Mouse (Mus musculus) frontal cortex, postnatal 25 days (tissue): ENCODE results near the gene Pdzd7.
A peak's percentile ranks its signal among the peaks of the same experiment; 100 is the strongest.
"Not testable (repeated sequence)": the region's sequence is repeated elsewhere in the genome, so short reads cannot be mapped to it uniquely, and the experiment has no call there.

Experiments
- DNase-seq, 2 experiments: peaks; one replicate each; pipeline ENCODE4 v3.0.0; 2022; ENCODE audit warnings: low spot score in 2 of 2

Gene Pdzd7

DNA sequence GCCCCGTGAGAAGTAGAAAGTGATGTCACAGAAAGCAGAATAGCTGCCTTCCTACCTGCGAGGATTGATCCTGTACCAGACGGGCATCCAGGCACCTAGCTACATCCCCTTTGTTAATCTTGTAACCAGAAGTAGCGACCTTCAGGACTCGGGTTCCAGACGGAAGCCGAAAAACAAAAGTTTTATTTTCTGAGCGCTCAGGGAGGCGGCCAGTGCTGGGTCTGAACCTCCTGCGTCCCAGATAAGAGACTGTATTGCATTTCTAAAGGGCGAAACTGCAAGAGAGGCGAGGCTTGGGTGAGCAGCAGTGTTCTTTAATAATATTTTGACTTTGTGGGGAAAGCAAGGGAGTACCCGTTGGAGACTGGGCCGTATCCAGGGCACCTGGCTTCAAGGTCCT lies 13.3 kb upstream of the Pdzd7 start:
- DNase-seq: no peak

GRCm38 (mm10) chr19:45058113-45058839 lies 12.8 kb upstream of the Pdzd7 start:
- peak; percentile 76 to 79 for DNase-seq

GRCm38 (mm10) chr19:45057724-45058112 lies 12.2 kb upstream of the Pdzd7 start:
- DNase-seq: no peak

GRCm38 (mm10) chr19:45056908-45057698 lies 11.6 kb upstream of the Pdzd7 start:
- no peak for DNase-seq

GRCm38 (mm10) chr19:45056364-45056763 lies 10.8 kb upstream of the Pdzd7 start:
- no peak for DNase-seq

DNA sequence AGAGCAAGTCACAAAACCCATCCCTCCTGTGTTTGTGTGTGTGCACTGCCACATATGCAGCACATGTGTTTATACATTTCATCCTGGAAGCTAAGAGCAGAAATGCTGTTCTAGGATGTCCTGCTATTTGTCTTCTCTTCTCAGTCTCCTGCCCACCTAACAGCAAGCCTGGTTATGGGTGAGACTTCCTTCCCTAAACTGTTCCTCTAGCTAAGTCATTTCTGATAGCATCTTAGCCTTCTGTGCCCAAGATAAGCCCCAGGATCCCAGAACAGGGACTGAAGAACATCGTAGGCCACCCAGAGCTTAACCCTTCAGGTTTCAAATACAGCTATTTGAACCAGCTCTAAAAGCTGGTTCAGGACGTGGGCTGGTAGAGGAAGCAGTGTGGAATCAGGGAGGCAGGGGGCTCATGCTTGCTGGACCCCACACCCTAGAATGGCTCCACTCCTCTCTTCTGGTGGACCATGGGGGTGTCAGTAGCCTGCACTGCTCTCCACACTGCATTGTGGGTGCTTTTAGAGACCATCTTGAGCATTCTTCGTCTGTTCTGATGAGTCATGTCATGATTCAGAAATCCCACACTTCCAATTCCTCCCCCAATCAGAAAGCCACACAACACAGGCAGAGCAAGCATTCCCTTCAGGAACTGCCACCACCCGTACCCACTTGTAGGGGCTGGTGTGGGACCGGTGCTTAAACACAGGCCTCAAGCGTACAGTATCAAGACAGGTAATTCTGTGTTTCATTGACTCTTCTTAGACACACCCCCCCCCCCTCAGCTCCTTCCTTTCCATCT lies 9.6 kb upstream of the Pdzd7 start:
- DNase-seq: no peak

DNA sequence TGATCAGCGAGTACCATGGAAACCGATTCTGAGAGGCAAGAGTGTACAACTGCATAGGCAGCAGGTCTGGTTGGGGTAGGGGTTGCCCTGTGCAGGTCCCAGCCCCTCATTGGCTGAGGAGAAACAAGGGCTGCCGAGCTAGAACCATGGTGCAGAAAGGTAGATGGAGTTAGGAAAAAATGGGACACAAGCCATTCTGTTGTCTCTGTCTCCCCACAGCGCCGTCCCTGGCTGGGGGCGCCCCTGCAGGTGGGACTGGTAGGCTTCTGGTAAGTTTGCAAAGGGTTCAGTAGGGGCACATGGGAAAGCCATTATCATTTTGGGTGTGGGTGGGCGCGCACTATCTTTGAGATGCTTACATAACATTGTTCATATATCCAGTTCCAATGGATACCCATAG lies 7.9 kb upstream of the Pdzd7 start:
- DNase-seq: no peak

GRCm38 (mm10) chr19:45049523-45049922 lies 4.0 kb upstream of the Pdzd7 start:
- no peak for DNase-seq

GRCm38 (mm10) chr19:45048644-45049365 lies 3.3 kb upstream of the Pdzd7 start:
- DNase-seq: no peak

DNA sequence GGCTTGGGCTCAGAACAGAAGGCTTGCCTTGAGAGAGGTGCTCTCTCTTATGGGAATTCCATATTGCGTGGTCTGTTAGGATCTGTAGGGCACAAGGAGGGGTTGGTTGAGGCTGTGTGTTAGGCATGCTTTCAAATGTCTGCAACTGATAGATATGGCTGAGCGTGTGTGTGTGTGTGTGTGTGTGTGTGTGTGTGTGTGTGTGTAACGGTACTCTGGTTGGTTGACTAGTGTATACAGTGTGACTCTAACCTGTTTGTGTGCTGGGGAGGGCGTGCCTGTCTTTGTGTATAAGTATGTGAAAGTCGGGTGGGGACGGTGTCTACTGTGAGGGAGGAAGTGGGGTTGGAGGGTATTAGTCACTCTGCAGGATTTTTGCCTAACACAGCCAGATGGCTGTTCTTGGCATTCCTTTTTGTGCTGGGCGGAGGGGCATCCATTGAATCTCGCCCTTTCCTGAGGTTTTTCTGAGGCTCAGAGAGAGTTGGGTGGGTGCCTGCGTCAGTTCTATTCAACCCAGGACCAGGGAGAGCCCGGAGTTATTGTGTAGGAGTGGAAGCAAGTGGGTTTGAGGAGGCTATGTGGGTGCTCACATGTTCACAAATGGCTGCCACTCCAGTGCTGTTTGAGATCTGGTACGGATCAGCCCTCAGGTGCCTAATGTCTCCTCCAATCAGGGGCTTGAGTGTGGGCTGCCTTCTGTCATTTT lies 2.6 kb upstream of the Pdzd7 start:
- peak; percentile 65 to 67 for DNase-seq

GRCm38 (mm10) chr19:45047417-45047934 lies 2.0 kb upstream of the Pdzd7 start, which contains the start of gene Sfxn3:
Gene Sfxn3, plus strand, starts transcription at chr19:45047503.
- DNase-seq: peak; percentile 88

GRCm38 (mm10) chr19:45046523-45047321 lies 1.2 kb upstream of the Pdzd7 start:
- DNase-seq: peak; percentile 80 to 83

DNA sequence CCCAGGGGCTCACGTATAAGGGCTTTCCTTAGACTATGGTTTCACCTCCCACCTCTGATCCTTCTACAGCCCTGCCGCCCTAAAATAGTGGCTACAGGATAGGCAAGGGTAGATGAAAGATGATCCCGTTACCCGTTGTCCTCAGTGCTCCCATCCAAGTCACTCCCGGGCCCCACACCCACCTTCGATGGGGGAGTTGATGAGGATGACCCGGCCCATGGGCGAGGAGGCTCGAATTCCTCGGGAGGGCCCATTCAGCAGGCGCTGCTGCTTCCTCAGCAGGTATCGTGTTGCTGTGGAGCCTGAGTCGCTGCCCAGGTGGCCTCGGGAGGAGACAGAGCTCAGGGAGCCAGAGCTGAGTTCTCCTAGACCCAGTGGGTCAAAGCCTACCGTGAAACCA lies 281 bp downstream of the Pdzd7 start:
- DNase-seq: no peak

DNA sequence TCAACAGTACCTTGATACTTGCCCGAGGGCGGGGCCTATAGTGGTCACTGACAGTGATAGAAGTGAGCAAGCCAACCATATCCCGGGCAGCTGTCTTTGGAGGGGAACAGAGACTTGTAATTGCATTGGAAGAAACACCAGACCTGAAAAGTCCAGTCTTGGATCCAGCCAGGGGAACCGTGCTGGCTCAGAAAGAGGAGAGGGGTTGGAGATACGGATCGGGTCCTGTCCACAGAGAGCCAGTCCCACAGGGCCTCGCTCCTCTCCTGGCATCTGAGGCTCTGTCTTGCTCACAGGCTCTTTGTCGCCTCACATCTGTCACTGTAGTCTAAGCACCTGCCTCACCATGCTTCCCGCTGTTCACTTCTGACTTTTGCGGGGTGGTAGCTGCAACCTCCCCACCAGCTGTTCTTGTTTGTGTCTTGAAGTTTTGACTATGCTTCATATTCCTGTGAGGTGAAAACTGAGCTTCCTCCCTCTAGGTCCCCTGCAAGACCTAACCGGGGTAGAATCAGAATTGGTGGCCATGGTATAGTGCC lies 1.1 kb downstream of the Pdzd7 start:
- DNase-seq: no peak

GRCm38 (mm10) chr19:45040214-45040613 lies 5.3 kb downstream of the Pdzd7 start:
- no peak for DNase-seq

DNA sequence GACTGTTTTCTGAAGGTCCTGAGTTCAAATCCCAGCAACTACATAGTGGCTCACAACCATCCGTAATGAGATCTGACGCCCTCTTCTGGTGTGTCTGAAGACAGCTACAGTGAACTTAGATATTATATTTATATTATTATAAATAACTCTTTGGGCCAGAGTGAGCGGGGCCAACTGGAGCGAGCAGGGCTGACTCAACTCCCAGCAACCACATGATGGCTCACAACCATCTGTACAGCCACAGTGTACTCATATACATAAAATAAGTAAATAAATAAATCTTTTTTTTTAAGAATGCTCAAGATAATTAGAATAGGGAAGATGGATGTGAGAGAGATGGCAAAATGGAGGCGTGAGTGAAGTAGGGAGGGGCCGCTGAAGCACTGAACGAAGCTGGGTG lies 7.3 kb downstream of the Pdzd7 start:
- DNase-seq: not testable (repeated sequence)

GRCm38 (mm10) chr19:45036867-45037266 lies 8.7 kb downstream of the Pdzd7 start:
- no peak for DNase-seq

DNA sequence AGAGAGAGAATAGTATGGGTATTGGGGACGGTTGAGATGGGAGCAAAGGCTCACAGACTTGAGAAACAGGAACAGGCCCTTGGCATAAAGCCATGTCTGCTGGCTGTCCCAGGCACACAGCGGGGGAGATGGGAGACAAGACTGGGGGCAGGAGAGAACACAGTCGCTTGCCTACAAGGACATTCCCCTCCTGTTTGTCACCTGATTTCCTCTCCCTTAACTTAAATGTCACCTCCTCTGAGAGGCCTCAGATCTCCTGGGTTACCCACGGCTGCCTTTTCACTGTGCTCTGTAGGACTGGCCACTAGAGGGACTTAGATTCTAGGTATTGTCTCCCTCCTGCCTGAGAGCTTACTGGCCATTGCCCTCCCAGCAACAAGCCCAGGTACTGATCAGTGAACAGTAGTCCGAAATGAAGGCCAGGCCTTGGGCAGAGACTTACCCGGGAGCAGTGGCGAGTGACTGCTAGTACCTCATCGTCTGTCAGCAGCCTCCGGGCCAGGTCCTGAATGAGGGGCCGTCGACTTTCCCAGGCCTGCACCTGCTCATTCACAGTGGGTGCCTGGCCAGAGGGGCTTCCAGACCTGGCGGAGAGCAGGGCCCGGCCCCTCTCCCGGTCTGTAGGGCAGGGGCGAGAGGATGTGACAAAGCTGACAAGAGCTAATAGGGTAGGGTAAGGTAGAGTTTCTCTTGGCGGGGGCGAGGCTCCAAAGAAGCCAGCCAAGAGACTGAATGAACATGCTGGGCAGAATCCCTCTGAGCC lies 12.8 kb downstream of the Pdzd7 start:
- DNase-seq: no peak

DNA sequence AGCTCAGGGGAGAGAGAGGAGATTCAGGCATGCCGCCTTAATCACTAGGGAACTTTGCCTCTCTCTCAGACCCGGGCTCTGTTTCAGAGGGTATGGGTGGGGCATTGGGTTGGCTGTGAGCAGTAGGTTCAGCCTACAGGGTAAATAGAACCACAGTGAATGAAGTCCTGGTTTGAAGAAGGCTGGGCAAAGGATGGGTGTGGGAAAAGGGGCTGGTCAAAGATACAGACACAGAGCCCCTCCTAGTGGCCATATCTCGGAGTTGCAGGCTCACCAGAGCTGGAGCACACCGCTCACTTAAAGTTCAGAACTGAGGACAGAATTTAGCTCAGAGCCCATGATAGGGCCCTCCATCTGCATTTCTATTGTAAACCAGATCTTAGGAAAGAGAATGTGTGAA lies 13.7 kb downstream of the Pdzd7 start:
- peak; percentile 63 to 64 for DNase-seq
